Mouse (Mus musculus) Patski (cell line): ENCODE data around the gene Ocm. TPM values are rescaled to one million over a fixed set of nuclear protein-coding genes. Genes with fewer than 3 reads are reported as not detected.

Experiments used
- ATAC-seq: fragments of 100-300 bp; one replicate; pipeline ENCODE4 v1.8.0; 2021
- CTCF ChIA-PET: fragments of 350-600 bp; sonication (Branson Sonifier 250); formaldehyde crosslinking; loops from one replicate; lab custom pipeline; 2022; ENCODE audit warnings: inconsistent platforms; lab: Charles Lee
- POLR2A ChIA-PET: fragments of 350-600 bp; sonication (Branson Sonifier 250); formaldehyde crosslinking; loops from one replicate; lab custom pipeline; 2022; ENCODE audit warnings: antibody characterized with exemption, inconsistent platforms; lab: Charles Lee
- DNase-seq: peaks from one replicate; pipeline ENCODE4 v3.0.0-alpha.2; 2011; ENCODE audit warnings: low read depth, low spot score
- H3K27me3 ChIP-seq: fragments of 371-371 bp; one replicate; pipeline ENCODE4 v1.5.1; 2021
- CTCF ChIP-seq: fragments of 100-300 bp; IDR thresholded peaks from one replicate; pipeline ENCODE4 v1.5.1; 2021
- in situ Hi-C: fragments of 300-500 bp; cut with MboI; formaldehyde crosslinking; loops from 3 replicates; pipeline ENCODE4 v1.11.1; 2018; ENCODE audit warnings: low pct_unique_long_range_greater_than_20kb, mixed read lengths
- polyA plus RNA-seq: library from polyadenylated mRNA; unstranded; gene quantifications from one replicate; pipeline ENCODE4 v1.2.3, GENCODE M21; 2021

Ocm gene
- not detected for polyA plus RNA-seq

- in situ Hi-C loops: no loop called here
- ATAC-seq (no peak), DNase-seq (no peak)
- peaks cover 7% of the 10 kb centered on the region for H3K27me3 ChIP-seq
- CTCF ChIA-PET: interaction anchor here (1.3 kb wide), 1 partner anchor 14 kb away, joined by 3 read pairs; no protein-coding TSS in a partner anchor
- TF ChIP-seq CTCF: no peak
- POLR2A ChIA-PET: no interaction called here
These were observed at the start of gene Ocm for GRCm38 (mm10) chr5:144026620-144027263. TSS of gene Ocm (minus strand) at chr5:144026670.

- ChIA-PET CTCF (no interaction called here), POLR2A (no interaction called here)
- in situ Hi-C loops: loop anchor here (25.0 kb wide), 1 partner anchor 666 kb away; no protein-coding TSS in a partner anchor
- TF ChIP-seq CTCF: no peak
- ATAC-seq: no peak
- no peak for DNase-seq
- H3K27me3 ChIP-seq: no peaks in the 10 kb centered on the region
These were observed 44.8 kb upstream of the Ocm start for GRCm38 (mm10) chr5:144071249-144071648.

DNA sequence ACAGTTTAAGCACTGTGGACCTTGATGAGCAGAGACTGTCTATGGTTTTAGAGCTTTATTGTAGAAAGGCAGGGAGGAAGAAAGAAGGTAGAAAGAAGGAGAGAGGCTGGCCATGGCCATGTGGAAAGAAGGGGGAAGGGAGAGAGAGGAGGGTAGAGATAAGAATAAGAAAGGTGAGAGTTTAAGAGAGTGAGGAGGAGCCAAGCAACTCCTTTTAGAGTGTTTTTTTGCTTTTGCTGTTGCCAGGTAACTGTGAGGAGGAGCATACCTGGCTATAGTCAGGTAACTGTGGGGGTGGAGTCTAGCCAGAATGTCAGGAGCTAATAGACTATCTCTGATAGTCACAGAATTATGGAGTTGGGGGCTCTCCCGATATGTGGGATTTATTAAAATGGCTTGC lies 43.6 kb upstream of the Ocm start:
- in situ Hi-C loops: loop anchor here (25.0 kb wide), 1 partner anchor 667 kb away; no protein-coding TSS in a partner anchor
- TF ChIP-seq CTCF: no peak
- POLR2A ChIA-PET: interaction anchor here (0.7 kb wide), 1 partner anchor 82 kb away, joined by 4 read pairs; no protein-coding TSS in a partner anchor
- H3K27me3 ChIP-seq: no peaks in the 10 kb centered on the region
- DNase-seq (no peak), ATAC-seq (no peak)
- CTCF ChIA-PET: no interaction called here

DNA sequence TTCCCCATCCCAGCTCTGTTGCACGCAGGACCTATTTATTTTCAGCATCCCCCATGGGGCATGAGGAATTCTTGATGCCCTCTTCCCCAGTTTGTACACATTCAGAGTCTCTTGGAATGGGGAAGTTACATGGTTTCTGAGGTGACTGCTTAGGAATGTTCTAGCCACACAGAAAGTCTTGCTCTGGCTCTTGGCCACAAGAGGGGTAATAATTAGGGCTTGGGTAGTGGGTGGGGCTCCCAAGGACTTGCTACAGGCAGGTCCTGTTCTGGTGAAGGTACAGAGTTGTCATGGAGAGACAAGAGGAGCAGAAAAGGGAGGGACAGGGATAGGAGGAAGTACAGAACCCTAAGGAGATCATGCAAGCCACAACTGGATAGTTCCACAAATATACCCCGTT lies 39.6 kb upstream of the Ocm start:
- POLR2A ChIA-PET: no interaction called here

DNA sequence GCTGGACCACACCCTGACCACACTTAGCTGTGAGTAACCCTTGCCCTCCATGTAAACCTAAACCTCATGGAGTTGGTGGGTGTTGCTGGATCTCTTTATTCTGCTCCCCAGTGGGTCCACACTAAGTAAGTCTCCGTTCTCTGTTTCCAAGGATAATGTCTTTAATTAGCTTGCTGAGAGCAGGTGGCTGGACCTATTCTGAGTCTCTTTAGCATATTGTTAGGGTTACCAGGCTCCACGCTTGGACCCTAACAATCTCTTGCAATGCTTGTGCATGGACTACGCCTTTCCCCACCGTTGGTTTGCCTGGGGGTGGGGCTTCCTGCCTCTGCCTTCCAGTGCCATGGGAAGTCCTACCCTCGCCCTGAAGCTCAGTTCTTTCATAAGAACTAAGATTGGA lies 37.6 kb upstream of the Ocm start:
- in situ Hi-C loops: loop anchor here (25.0 kb wide), 1 partner anchor 673 kb away; no protein-coding TSS in a partner anchor
- TF ChIP-seq CTCF: no peak
- DNase-seq (no peak), ATAC-seq (no peak)
- H3K27me3 ChIP-seq: no peaks in the 10 kb centered on the region
- CTCF ChIA-PET: interaction anchor here (1.0 kb wide), 1 partner anchor 14 kb away, joined by 4 read pairs; no protein-coding TSS in a partner anchor
- POLR2A ChIA-PET: no interaction called here

More for the DNA sequence above, 39.6 kb upstream of the Ocm start:
- DNase-seq (no peak), ATAC-seq (peak; percentile 59)
- CTCF ChIA-PET: interaction anchor here (1.1 kb wide), 1 partner anchor 9 kb away, joined by 3 read pairs; no protein-coding TSS in a partner anchor
- H3K27me3 ChIP-seq: no peaks in the 10 kb centered on the region
- in situ Hi-C loops: loop anchor here (25.0 kb wide), 1 partner anchor 671 kb away; no protein-coding TSS in a partner anchor
- TF ChIP-seq CTCF: no peak

DNA sequence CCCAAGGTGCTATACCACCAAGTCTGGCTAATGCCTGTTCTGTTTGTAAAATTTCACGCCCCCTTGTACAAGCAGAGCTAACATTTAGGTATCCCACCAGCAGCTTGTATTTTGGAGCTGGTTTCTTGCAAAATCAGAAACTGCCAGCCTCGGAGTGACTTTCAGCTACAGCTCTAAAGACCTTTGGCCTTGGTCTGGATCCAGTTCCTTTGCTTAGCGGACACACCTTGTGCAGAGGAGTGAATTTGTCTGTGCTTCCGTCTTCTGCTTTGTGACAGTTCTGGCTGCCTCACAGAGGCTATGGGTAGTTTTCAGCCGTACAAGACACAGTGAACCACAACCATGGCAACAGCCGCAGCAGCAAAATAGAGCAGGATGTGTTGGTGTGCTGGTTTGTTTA lies 27.9 kb upstream of the Ocm start:
- H3K27me3 ChIP-seq: peaks cover 2% of the 10 kb centered on the region
- no peak for TF ChIP-seq CTCF
- DNase-seq (no peak), ATAC-seq (no peak)
- in situ Hi-C loops: loop anchor here (25.0 kb wide), 1 partner anchor 683 kb away; no protein-coding TSS in a partner anchor
- POLR2A ChIA-PET: no interaction called here
- CTCF ChIA-PET: interaction anchor here (0.9 kb wide), 1 partner anchor 14 kb away, joined by 3 read pairs; no protein-coding TSS in a partner anchor

DNA sequence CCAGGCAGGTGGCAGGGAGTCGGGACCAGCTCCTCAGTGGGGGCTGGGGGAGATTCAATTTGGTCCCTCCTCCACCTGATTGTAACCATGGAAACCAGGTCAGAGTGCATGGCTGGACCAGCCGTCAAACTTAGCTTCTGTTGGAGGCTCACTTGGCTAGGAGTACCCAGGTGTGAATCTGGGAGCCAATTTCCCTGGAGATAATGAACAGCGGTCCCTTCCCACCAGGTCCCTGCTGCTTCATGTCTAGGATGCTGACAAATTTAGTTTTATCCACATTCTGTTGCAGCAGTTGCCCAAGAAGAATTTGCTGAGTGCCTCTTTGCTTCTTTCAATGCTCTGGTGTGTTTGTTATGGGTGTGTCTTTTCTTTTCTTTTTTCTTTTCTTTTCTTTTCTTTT lies 27.0 kb upstream of the Ocm start:
- in situ Hi-C loops: loop anchor here (25.0 kb wide), 1 partner anchor 684 kb away; no protein-coding TSS in a partner anchor
- ChIA-PET POLR2A (no interaction called here), CTCF (no interaction called here)
- no peak for DNase-seq
- TF ChIP-seq CTCF: no peak
- ATAC-seq: no peak
- peaks cover 2% of the 10 kb centered on the region for H3K27me3 ChIP-seq

GRCm38 (mm10) chr5:144051268-144051667 lies 24.8 kb upstream of the Ocm start:
- ChIA-PET CTCF (interaction anchor here (0.6 to 1.0 kb wide), 2 partner anchors 9 to 10 kb away, joined by 3 to 5 read pairs; no protein-coding TSS in a partner anchor), POLR2A (no interaction called here)
- in situ Hi-C loops: loop anchor here (25.0 kb wide), 1 partner anchor 686 kb away; no protein-coding TSS in a partner anchor
- peak; percentile 69 for TF ChIP-seq CTCF
- peaks cover 2% of the 10 kb centered on the region for H3K27me3 ChIP-seq
- DNase-seq (no peak), ATAC-seq (no peak)

DNA sequence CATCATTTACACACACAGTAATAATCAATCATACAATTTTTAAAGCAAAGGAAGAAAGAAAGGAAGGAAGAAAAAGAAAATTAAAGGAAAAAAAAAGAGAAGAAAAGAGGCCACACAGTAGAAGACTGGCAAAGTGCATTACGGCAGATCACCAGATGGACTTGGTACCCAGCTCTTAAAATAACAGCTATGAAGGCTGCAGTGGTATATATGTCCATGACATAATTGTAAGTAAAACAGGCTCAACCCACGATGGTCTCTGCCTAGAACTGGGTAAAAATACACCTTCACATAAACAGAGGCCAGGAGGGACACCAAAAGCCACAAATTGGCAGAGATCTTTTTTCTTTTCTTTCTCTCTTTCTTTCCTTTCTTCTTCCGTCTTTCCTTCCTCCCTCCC lies 23.4 kb upstream of the Ocm start:
- in situ Hi-C loops: loop anchor here (25.0 kb wide), 1 partner anchor 687 kb away; no protein-coding TSS in a partner anchor
- DNase-seq: no peak
- no peak for TF ChIP-seq CTCF
- ChIA-PET POLR2A (no interaction called here), CTCF (interaction anchor here (1.6 kb wide), 1 partner anchor 104 kb away, joined by 3 read pairs; no protein-coding TSS in a partner anchor)
- ATAC-seq: no peak
- H3K27me3 ChIP-seq: peaks cover 2% of the 10 kb centered on the region

DNA sequence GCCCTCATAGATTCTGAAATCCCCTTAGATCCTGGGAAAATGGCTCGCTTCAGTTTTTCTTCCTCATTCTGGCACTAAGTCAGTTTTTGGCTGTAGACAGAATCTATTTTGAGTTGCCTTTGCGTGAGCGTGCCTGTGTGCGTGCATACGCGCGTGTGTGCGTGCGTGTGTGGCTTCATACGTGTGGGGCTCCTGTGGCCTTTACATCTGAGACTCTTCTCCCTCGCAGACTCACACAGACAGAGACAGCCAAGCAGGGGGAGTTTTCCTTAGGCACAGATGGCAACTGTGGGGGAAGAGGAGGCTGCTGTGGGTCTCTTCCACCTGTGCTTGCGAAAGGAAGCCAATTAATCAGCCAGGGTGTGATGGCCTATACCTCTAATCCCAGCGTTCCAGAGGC lies 20.9 kb upstream of the Ocm start:
- ATAC-seq (no peak), DNase-seq (no peak)
- H3K27me3 ChIP-seq: peaks cover 2% of the 10 kb centered on the region
- POLR2A ChIA-PET: no interaction called here
- no peak for TF ChIP-seq CTCF
- CTCF ChIA-PET: interaction anchor here (1.1 to 1.6 kb wide), 2 partner anchors 35 to 160 kb away, joined by 3 to 4 read pairs; no protein-coding TSS in a partner anchor
- in situ Hi-C loops: no loop called here
